Mouse (Mus musculus): ENCODE measurements around the gene Ccdc141. TPM values are rescaled to one million over a fixed set of nuclear protein-coding genes. Genes with fewer than 3 reads are reported as not detected.

Gene Ccdc141
- polyA plus RNA-seq, 1 experiment from 2014 or later = 5.4 TPM

- 86% methylated on average over 2 of the region's 2 CpGs for WGBS
- H3K27ac ChIP-seq = no peak overlapping the region
- H3K4me2 ChIP-seq (replicated peaks) = no peak overlapping the region
- no peaks in the 10 kb centered on the region for H3K36me3 ChIP-seq
- H3K9ac ChIP-seq (replicated peaks) = no peak overlapping the region
- no peak overlapping the region for H3K4me3 ChIP-seq (replicated peaks)
- no peaks in the 10 kb centered on the region for H3K9me3 ChIP-seq
- ATAC-seq = no peak
- no peaks in the 10 kb centered on the region for H3K27me3 ChIP-seq
- no peaks in the 10 kb centered on the region for H3K4me1 ChIP-seq (replicated peaks)
These were observed 89.3 kb downstream of the Ccdc141 start for GRCm38 (mm10) chr2:77081156-77081555.

GRCm38 (mm10) chr2:77080657-77081056, 89.8 kb downstream of the Ccdc141 start:
- Histone ChIP-seq H3K36me3 (no peaks in the 10 kb centered on the region), H3K4me3 (replicated peaks) (no peak overlapping the region), H3K4me1 (replicated peaks) (no peaks in the 10 kb centered on the region), H3K4me2 (replicated peaks) (no peak overlapping the region), H3K9ac (replicated peaks) (no peak overlapping the region), H3K9me3 (no peaks in the 10 kb centered on the region), H3K27me3 (no peaks in the 10 kb centered on the region), H3K27ac (no peak overlapping the region)
- 94% methylated on average over 3 of the region's 3 CpGs for WGBS
- ATAC-seq = no peak

GRCm38 (mm10) chr2:77078746-77079145, 91.7 kb downstream of the Ccdc141 start:
- Histone ChIP-seq H3K27ac (no peak overlapping the region), H3K9ac (replicated peaks) (no peak overlapping the region), H3K9me3 (no peaks in the 10 kb centered on the region), H3K36me3 (no peaks in the 10 kb centered on the region), H3K4me2 (replicated peaks) (no peak overlapping the region), H3K27me3 (no peaks in the 10 kb centered on the region), H3K4me1 (replicated peaks) (peaks cover 7% of the 10 kb centered on the region), H3K4me3 (replicated peaks) (no peak overlapping the region)
- no peak for ATAC-seq
- WGBS = 90% methylated on average over 4 of the region's 4 CpGs

GRCm38 (mm10) chr2:77074373-77074772, 96.1 kb downstream of the Ccdc141 start:
- no peaks in the 10 kb centered on the region for H3K9me3 ChIP-seq
- H3K27me3 ChIP-seq = no peaks in the 10 kb centered on the region
- no peak; the same call in 1 of the 2 replicates for ATAC-seq
- no peak overlapping the region for H3K9ac ChIP-seq (replicated peaks)
- 33% methylated on average over 6 of the region's 6 CpGs for WGBS
- no peaks in the 10 kb centered on the region for H3K36me3 ChIP-seq
- H3K4me2 ChIP-seq (replicated peaks) = no peak overlapping the region
- H3K4me3 ChIP-seq (replicated peaks) = no peak overlapping the region
- H3K4me1 ChIP-seq (replicated peaks) = peaks cover 10% of the 10 kb centered on the region
- no peak overlapping the region for H3K27ac ChIP-seq

- Histone ChIP-seq H3K27ac (no peak overlapping the region), H3K4me1 (replicated peaks) (peaks cover 10% of the 10 kb centered on the region), H3K9ac (replicated peaks) (no peak overlapping the region), H3K27me3 (no peaks in the 10 kb centered on the region), H3K4me3 (replicated peaks) (no peak overlapping the region), H3K36me3 (no peaks in the 10 kb centered on the region), H3K4me2 (replicated peaks) (no peak overlapping the region), H3K9me3 (no peaks in the 10 kb centered on the region)
- 55% methylated on average over 5 of the region's 5 CpGs for WGBS
- peak; percentile 80 for ATAC-seq
These were observed 96.5 kb downstream of the Ccdc141 start for GRCm38 (mm10) chr2:77073930-77074329.

- H3K36me3 ChIP-seq = no peaks in the 10 kb centered on the region
- no peak overlapping the region for H3K4me3 ChIP-seq (replicated peaks)
- no peaks in the 10 kb centered on the region for H3K9me3 ChIP-seq
- H3K4me2 ChIP-seq (replicated peaks) = no peak overlapping the region
- no peak overlapping the region for H3K9ac ChIP-seq (replicated peaks)
- H3K4me1 ChIP-seq (replicated peaks) = peaks cover 27% of the 10 kb centered on the region
- peak; percentile 70 for ATAC-seq
- 0 out of 2 replicates have a peak overlapping the region, but pooled peaks have one; percentile 6 for H3K27ac ChIP-seq
- no peaks in the 10 kb centered on the region for H3K27me3 ChIP-seq
- 14% methylated on average over 6 of the region's 6 CpGs for WGBS
These were observed 105.1 kb downstream of the Ccdc141 start for GRCm38 (mm10) chr2:77065294-77065693.

- no peak overlapping the region for H3K4me3 ChIP-seq (replicated peaks)
- no peaks in the 10 kb centered on the region for H3K36me3 ChIP-seq
- H3K4me1 ChIP-seq (replicated peaks) = peaks cover 34% of the 10 kb centered on the region
- H3K4me2 ChIP-seq (replicated peaks) = no peak overlapping the region
- ATAC-seq = no peak
- H3K9ac ChIP-seq (replicated peaks) = no peak overlapping the region
- H3K27me3 ChIP-seq = no peaks in the 10 kb centered on the region
- no peaks in the 10 kb centered on the region for H3K9me3 ChIP-seq
- no peak overlapping the region for H3K27ac ChIP-seq
- WGBS = 36% methylated on average over 3 of the region's 3 CpGs
These were observed 108.6 kb downstream of the Ccdc141 start for GRCm38 (mm10) chr2:77061871-77062270.

- WGBS = 14% methylated on average over 8 of the region's 8 CpGs
- Histone ChIP-seq H3K9me3 (no peaks in the 10 kb centered on the region), H3K4me1 (replicated peaks) (peaks cover 32% of the 10 kb centered on the region), H3K36me3 (no peaks in the 10 kb centered on the region), H3K27ac (no peak overlapping the region), H3K27me3 (no peaks in the 10 kb centered on the region), H3K4me3 (replicated peaks) (no peak overlapping the region), H3K9ac (replicated peaks) (no peak overlapping the region), H3K4me2 (replicated peaks) (no peak overlapping the region)
- no peak for ATAC-seq
These were observed 110.8 kb downstream of the Ccdc141 start for GRCm38 (mm10) chr2:77059596-77059995.

- peak; percentile 55; the same call in 1 of the 2 replicates for ATAC-seq
These were observed 114.1 kb downstream of the Ccdc141 start for GRCm38 (mm10) chr2:77056367-77056766.

GRCm38 (mm10) chr2:77042912-77043311, 127.5 kb downstream of the Ccdc141 start:
- Histone ChIP-seq H3K9me3 (no peaks in the 10 kb centered on the region), H3K27ac (no peak overlapping the region), H3K9ac (replicated peaks) (no peak overlapping the region), H3K4me1 (replicated peaks) (no peaks in the 10 kb centered on the region), H3K4me2 (replicated peaks) (no peak overlapping the region), H3K27me3 (no peaks in the 10 kb centered on the region), H3K36me3 (no peaks in the 10 kb centered on the region), H3K4me3 (replicated peaks) (no peak overlapping the region)
- no peak for ATAC-seq
- WGBS = 71% methylated on average over 3 of the region's 3 CpGs

More at GRCm38 (mm10) chr2:77056367-77056766, 114.1 kb downstream of the Ccdc141 start:
- Histone ChIP-seq H3K9ac (replicated peaks) (no peak overlapping the region), H3K9me3 (no peaks in the 10 kb centered on the region), H3K4me1 (replicated peaks) (peaks cover 26% of the 10 kb centered on the region), H3K4me3 (replicated peaks) (no peak overlapping the region), H3K27me3 (no peaks in the 10 kb centered on the region), H3K27ac (0 out of 2 replicates have a peak overlapping the region, but pooled peaks have one; percentile 25), H3K4me2 (replicated peaks) (peak overlapping the region; percentile 25), H3K36me3 (no peaks in the 10 kb centered on the region)
- WGBS = 19% methylated on average over 11 of the region's 11 CpGs

GRCm38 (mm10) chr2:77039683-77040082, 130.8 kb downstream of the Ccdc141 start:
- Histone ChIP-seq H3K27ac (no peak overlapping the region), H3K9me3 (no peaks in the 10 kb centered on the region), H3K36me3 (no peaks in the 10 kb centered on the region), H3K4me3 (replicated peaks) (no peak overlapping the region), H3K9ac (replicated peaks) (no peak overlapping the region), H3K4me1 (replicated peaks) (no peaks in the 10 kb centered on the region), H3K4me2 (replicated peaks) (no peak overlapping the region), H3K27me3 (no peaks in the 10 kb centered on the region)
- 76% methylated on average over 3 of the region's 3 CpGs for WGBS
- ATAC-seq = no peak

GRCm38 (mm10) chr2:77039281-77039680, 131.2 kb downstream of the Ccdc141 start:
- H3K27me3 ChIP-seq = no peaks in the 10 kb centered on the region
- H3K27ac ChIP-seq = no peak overlapping the region
- 83% methylated on average over 4 of the region's 4 CpGs for WGBS
- H3K9ac ChIP-seq (replicated peaks) = no peak overlapping the region
- H3K4me1 ChIP-seq (replicated peaks) = no peaks in the 10 kb centered on the region
- no peaks in the 10 kb centered on the region for H3K36me3 ChIP-seq
- no peak overlapping the region for H3K4me3 ChIP-seq (replicated peaks)
- no peaks in the 10 kb centered on the region for H3K9me3 ChIP-seq
- no peak for ATAC-seq
- H3K4me2 ChIP-seq (replicated peaks) = no peak overlapping the region

GRCm38 (mm10) chr2:77037211-77037610, 133.2 kb downstream of the Ccdc141 start:
- Histone ChIP-seq H3K4me1 (replicated peaks) (no peaks in the 10 kb centered on the region), H3K27me3 (no peaks in the 10 kb centered on the region), H3K4me3 (replicated peaks) (no peak overlapping the region), H3K9me3 (no peaks in the 10 kb centered on the region), H3K9ac (replicated peaks) (no peak overlapping the region), H3K36me3 (no peaks in the 10 kb centered on the region), H3K27ac (no peak overlapping the region), H3K4me2 (replicated peaks) (no peak overlapping the region)
- ATAC-seq = no peak
- 89% methylated on average over 10 of the region's 10 CpGs for WGBS
